Mouse (Mus musculus) mouse trophoblast stem cell (cell line): ENCODE results near the gene Irs1.

Experiments
- in situ Hi-C, 2 experiments: fragments of 300-500 bp; cut with MseI, MboI; formaldehyde crosslinking; loops; 2 replicates in 1 of 2; 3 replicates in 1 of 2; pipeline ENCODE4 v1.15.1; 2025

Gene Irs1

GRCm38 (mm10) chr1:82291151-82291797 is at the start of gene Irs1:
Irs1 (minus strand) TSS chr1:82291416.
- in situ Hi-C loops = loop anchor here (10.0 to 25.0 kb wide), 4 partner anchors 144 to 979 kb away; no protein-coding TSS in a partner anchor

GRCm38 (mm10) chr1:82334506-82334905 is 43.3 kb upstream of the Irs1 start:
- in situ Hi-C loops = no loop called here

- in situ Hi-C loops = no loop called here
These were observed 38.7 kb upstream of the Irs1 start for GRCm38 (mm10) chr1:82329954-82330247.

- in situ Hi-C loops = no loop called here
These were observed 38.2 kb upstream of the Irs1 start for GRCm38 (mm10) chr1:82329237-82329953.

- in situ Hi-C loops = no loop called here
These were observed 37.0 kb upstream of the Irs1 start for GRCm38 (mm10) chr1:82328033-82328775.

- in situ Hi-C loops = no loop called here
These were observed 34.9 kb upstream of the Irs1 start for GRCm38 (mm10) chr1:82326120-82326519.

- in situ Hi-C loops = no loop called here
These were observed 33.0 kb upstream of the Irs1 start for GRCm38 (mm10) chr1:82324131-82324785.

GRCm38 (mm10) chr1:82321441-82321840 is 30.2 kb upstream of the Irs1 start:
- in situ Hi-C loops = no loop called here

GRCm38 (mm10) chr1:82320864-82321263 is 29.6 kb upstream of the Irs1 start:
- in situ Hi-C loops = no loop called here

GRCm38 (mm10) chr1:82320456-82320855 is 29.2 kb upstream of the Irs1 start:
- in situ Hi-C loops = no loop called here

- in situ Hi-C loops = no loop called here
These were observed 25.5 kb upstream of the Irs1 start for GRCm38 (mm10) chr1:82316746-82317126.

GRCm38 (mm10) chr1:82316111-82316745 is 25.0 kb upstream of the Irs1 start, which contains the start of gene Rhbdd1:
Rhbdd1 (plus strand) TSS chr1:82316452.
- in situ Hi-C loops = no loop called here

- in situ Hi-C loops = no loop called here
These were observed 13.3 kb upstream of the Irs1 start for GRCm38 (mm10) chr1:82304483-82304882.

GRCm38 (mm10) chr1:82298586-82298985 is 7.4 kb upstream of the Irs1 start:
- in situ Hi-C loops = loop anchor here (10.0 to 25.0 kb wide), 4 partner anchors 136 to 986 kb away; no protein-coding TSS in a partner anchor

GRCm38 (mm10) chr1:82294102-82294501 is 2.9 kb upstream of the Irs1 start:
- in situ Hi-C loops = loop anchor here (10.0 to 25.0 kb wide), 4 partner anchors 141 to 982 kb away; no protein-coding TSS in a partner anchor

GRCm38 (mm10) chr1:82292771-82293170 is 1.6 kb upstream of the Irs1 start:
- in situ Hi-C loops = loop anchor here (10.0 to 25.0 kb wide), 4 partner anchors 142 to 980 kb away; no protein-coding TSS in a partner anchor

- in situ Hi-C loops = loop anchor here (10.0 to 25.0 kb wide), 4 partner anchors 143 to 980 kb away; no protein-coding TSS in a partner anchor
These were observed 905 bp upstream of the Irs1 start for GRCm38 (mm10) chr1:82291930-82292712.

- in situ Hi-C loops = loop anchor here (10.0 to 25.0 kb wide), 4 partner anchors 144 to 978 kb away; no protein-coding TSS in a partner anchor
These were observed 479 bp downstream of the Irs1 start for GRCm38 (mm10) chr1:82290723-82291150.

- in situ Hi-C loops = loop anchor here (10.0 to 25.0 kb wide), 4 partner anchors 145 to 978 kb away; no protein-coding TSS in a partner anchor
These were observed 1.1 kb downstream of the Irs1 start for GRCm38 (mm10) chr1:82289990-82290681.
